Mouse (Mus musculus): ENCODE results near the gene Rarb.

The Rarb gene

DNA sequence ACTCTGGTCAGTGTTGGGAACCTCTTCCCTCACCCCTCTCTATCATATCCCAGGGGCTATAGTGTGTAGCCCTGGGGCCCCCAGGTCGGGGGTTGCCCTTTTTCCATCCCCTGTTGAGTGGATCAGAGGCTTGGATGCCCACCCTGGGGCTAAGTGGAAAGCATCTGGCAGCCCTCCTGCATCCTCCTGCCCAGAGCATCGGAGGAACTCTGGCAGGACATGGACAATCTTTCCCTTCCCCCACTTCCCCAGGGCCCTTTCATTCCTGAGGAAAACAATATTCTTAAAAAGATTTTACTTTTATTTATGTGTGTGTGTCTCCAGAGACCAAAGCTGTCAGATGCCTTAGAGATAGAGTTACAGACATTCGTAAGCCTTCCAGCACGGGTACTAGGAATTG lies 281.5 kb downstream of the Rarb start:
- no peak for DNase-seq (ENCODE audit: low read depth, low spot score)

DNA sequence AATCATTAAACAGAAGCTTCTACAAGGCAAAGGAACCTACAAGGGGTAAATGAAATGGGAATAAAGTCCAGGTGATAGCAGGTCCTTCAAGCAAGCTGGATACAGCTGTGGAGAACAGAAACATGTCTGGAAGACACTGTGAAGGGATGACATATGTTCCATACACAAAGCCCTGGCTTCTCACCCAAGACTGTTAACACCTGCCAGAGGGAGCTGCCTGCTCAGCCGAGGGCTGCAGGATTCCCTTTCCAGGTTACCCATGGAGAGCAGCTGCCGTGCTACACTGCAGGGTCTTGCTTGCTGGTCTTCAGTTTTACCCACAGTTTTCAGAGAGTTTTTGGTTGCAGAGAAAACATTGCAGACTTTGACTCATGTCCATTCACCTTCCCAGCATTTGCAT lies 290.3 kb downstream of the Rarb start:
- DNase-seq (ENCODE audit: low read depth, low spot score) = no peak

- no peak for DNase-seq (ENCODE audit: low read depth, low spot score)
These were observed 292.8 kb downstream of the Rarb start for GRCm38 (mm10) chr14:16526120-16526519.

GRCm38 (mm10) chr14:16525137-16525924 lies 293.6 kb downstream of the Rarb start:
- no peak for DNase-seq (ENCODE audit: low read depth, low spot score)

- DNase-seq (ENCODE audit: low read depth, low spot score) = no peak
These were observed 296.1 kb downstream of the Rarb start for GRCm38 (mm10) chr14:16522852-16523251.

DNA sequence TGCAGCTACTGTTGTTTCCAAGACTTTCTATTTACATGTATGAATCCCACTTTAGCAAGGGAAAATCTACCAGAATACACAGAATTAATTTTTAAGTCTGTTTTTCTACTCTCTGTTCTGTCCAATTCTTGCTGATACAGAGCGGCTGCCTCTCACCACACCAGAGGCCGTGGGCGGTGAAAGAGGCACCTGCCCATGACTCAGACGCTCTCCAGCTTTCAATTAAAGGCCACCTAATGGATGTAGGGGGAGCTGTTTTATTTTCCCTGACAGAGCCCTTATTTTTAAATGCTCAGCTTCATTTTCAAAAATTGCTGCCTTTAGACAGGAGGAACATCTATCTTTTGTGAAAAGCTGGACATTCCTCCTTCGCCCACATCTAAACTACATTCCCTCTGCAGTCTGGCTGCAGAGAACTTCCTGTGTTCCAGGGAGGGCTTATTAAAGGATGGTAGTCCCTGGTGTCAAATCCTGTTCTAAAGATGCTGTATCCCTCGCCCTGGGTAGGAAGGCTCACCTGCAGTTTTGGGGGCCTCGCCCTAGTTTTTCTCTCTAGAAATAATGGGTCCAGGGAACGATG lies 299.3 kb downstream of the Rarb start:
- DNase-seq (ENCODE audit: low read depth, low spot score) = no peak

DNA sequence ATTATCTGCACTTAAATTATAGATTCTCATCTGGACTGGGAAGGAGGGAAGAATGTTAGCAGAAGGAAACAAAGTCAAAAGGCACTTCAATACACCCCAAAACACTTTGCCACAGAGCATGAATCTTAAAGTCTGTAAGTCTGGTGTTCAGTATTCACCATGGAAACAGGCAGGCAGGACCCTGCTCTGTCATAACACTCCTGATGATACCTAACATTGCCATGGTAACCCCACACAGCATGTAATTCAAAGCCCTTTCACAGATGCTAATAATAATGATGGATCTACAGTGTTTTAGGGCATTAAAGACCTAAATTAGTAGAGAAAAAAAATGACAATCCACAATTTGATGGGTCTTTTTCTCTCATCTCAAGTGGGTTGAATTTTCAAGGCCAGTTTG lies 301.0 kb downstream of the Rarb start:
- DNase-seq (ENCODE audit: low read depth, low spot score) = no peak

- no peak for DNase-seq (ENCODE audit: low read depth, low spot score)
These were observed 303.2 kb downstream of the Rarb start for GRCm38 (mm10) chr14:16515731-16516130.

DNA sequence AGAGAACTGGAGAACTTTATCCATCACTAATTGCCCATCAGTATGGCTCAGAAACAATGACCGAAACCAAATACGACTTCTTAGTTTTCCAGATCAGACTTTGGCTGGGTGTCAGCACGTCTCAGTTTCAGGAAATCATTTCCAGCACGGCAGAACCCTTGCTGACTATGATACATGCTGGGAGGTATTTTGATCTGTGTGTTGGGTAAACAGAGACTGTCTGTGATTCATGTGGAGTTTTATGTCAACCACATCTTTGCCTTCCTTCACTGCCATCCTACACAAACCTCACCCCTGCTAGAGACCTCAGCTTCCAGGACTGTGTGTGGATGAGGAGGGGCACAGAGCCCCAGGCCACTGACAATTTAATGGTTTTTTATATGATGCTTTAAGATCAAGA lies 308.4 kb downstream of the Rarb start:
- no peak for DNase-seq (ENCODE audit: low read depth, low spot score)

GRCm38 (mm10) chr14:16509825-16510224 lies 309.1 kb downstream of the Rarb start:
- no peak for DNase-seq (ENCODE audit: low read depth, low spot score)

DNA sequence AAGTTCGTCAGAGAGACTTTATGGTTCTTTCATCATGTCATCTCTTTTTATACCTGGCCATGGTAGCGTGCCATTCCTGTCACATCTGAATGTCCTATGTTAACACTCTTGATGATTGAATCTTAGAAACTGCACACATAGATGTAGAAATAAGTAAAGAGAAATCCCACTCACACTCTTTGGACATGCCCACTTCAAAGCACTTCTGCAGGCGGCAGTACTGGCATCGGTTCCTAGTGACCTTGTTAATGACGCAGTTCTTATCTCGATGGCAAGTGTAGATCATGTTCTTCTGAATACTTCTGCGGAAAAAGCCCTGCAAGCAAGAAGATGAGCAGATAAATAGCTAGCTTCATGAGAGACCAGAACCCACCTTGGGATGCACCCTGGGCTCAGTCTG lies 310.2 kb downstream of the Rarb start:
- no peak for DNase-seq (ENCODE audit: low read depth, low spot score)

GRCm38 (mm10) chr14:16497226-16497661 lies 321.7 kb downstream of the Rarb start:
- no peak for DNase-seq (ENCODE audit: low read depth, low spot score)

- no peak for DNase-seq (ENCODE audit: low read depth, low spot score)
These were observed 335.1 kb downstream of the Rarb start for GRCm38 (mm10) chr14:16483656-16484380.

DNA sequence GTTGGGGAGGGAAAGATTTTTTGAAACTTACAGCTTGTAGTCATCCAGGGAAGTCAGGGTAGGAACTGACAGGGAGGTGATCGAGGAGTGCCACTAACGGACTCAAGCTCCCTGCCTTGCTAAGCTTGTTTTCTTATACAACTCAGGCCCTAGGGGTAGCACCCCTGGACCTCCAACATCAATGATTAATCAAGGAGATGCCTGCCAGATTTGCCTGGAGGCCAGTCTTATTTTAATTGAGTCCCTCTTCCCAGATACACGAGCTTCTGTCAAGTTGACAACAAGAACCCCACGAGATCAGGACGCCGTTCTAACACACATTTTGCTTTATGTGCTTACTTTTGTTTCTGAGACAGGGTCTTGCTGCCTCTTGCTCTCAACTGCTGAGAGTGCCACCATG lies 338.3 kb downstream of the Rarb start:
- no peak for DNase-seq (ENCODE audit: low read depth, low spot score)

DNA sequence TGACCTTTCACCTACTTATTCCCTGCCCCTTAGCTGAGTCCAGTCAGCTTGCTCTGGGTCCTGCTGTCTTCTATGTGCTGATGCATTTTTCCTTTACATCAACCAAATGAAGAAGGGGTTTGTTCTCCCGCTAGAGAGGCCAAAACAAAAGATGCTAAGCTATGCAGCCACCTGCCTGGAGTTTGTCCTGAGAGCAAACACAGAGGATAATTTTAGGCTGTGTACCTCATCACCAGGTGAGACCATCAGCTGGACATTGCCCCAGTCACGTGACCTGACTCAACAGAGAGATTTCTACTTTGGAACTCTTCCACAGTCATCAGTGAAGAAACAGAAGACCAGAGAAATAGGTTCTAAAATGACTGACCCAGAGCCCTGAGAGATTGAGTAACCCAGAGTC lies 339.4 kb downstream of the Rarb start:
- no peak for DNase-seq (ENCODE audit: low read depth, low spot score)

- no peak for DNase-seq (ENCODE audit: low read depth, low spot score)
These were observed 340.2 kb downstream of the Rarb start for GRCm38 (mm10) chr14:16478606-16479323.

DNA sequence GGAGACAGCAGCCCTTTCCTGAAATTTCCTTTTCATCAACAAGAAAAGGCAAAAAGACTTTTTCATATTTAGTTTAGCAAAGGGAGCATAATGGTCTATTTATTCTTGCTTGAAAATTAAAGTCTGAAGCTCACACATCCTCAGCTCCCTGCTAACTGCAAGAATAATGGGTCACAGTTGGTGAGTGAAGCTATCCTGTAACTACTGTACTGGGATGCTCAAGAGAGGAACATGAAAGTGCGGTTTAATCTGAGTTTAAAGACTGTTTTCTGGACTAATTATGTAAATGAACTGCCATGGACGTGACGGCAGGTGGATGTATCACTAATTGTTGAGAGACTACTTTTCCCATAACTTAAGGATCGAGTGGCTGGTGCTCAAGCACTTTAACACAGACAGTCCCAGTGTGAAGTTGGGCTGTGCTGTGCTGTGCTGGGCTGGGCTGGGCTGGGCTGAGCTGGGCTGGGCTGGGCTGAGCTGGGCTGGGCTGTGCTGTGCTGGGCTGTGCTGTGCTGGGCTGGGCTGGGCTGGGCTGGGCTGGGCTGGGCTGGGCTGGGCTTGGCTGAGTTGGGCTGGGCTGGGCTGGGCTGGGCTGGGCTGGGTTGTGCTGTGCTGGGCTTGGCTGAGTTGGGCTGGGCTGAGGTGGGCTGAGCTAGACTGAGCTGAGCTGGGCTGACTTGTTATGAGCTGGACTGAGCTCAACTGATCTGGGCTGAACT lies 370.5 kb downstream of the Rarb start:
- DNase-seq (ENCODE audit: low read depth, low spot score) = no peak

GRCm38 (mm10) chr14:16447587-16447986 lies 371.4 kb downstream of the Rarb start:
- peak; percentile 10 for DNase-seq (ENCODE audit: low read depth, low spot score)

DNA sequence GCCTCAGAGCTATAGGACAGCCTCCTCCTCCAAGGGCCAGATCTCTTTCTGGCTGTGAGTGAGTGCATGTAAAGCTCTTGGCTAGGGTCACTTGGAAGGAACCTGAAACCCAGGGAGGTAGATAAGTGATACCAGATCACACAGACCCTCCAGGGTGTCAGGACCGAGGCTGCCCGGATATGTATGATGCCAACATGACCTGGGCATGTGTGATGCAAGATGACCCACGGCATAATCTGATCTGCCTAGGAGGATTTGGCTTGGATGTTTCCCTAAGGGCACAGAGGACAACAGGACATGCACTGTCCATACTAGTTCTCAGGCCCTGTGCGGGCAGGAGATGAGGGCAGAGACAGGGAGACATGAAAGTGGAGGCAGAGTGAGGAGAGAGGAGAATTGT lies 374.1 kb downstream of the Rarb start:
- no peak for DNase-seq (ENCODE audit: low read depth, low spot score)

DNA sequence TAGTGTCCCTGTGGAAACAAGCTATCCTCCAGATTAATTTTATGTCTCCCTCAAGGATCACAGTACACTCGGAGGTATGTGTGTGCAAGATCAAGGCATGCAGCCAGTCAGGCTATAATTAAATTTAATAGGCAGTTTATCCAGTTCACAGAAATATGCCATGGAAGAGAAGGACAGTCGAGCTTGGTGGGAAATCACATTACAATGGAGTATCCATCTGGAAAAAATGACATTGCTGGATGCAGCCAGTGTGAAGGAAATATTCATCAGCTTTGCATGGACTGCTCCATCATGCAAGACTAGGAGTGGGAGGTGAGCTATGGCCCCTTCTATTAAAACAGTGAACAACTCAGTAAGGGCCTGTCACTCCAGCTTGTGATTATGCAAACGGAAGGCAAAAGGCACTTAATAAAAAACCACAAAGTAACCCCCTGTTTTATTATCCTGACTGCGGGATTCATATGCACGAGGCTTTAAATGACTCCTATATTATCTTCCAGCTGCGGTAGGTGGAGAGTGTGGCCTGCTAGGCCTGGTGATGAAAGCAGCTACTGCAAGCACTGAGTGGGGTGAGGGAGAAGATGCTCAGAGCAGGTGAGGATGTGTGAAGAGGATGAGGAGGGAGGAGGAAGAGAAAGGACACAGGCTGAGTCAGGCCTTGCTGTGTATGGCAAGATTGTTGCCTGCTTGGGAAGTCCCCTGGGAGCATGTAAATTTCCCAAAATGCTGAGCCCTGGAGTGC lies 379.4 kb downstream of the Rarb start:
- DNase-seq (ENCODE audit: low read depth, low spot score) = no peak

GRCm38 (mm10) chr14:16437386-16437785 lies 381.6 kb downstream of the Rarb start:
- DNase-seq (ENCODE audit: low read depth, low spot score) = no peak

Data from CD4-positive helper T cell, adult 2 months (primary cell).